Mouse (Mus musculus) hindbrain, embryonic 16.5 days (tissue): Measurements from ENCODE around the gene Mrps21. TPM values are rescaled to one million over a fixed set of nuclear protein-coding genes. Genes with fewer than 3 reads are reported as not detected.
"Not testable (repeated sequence)": the region's sequence is repeated elsewhere in the genome, so short reads cannot be mapped to it uniquely, and the experiment has no call there.

Experiments used
- ATAC-seq: fragments of 200-750 bp; cut with Nextera tagmentation; 2 replicates; pipeline ENCODE4 v1.8.0; 2017; ENCODE audit warnings: moderate TSS enrichment, moderate library complexity
- H3K27ac ChIP-seq: fragments of 300-500 bp; sonication (generic); 2 replicates; pipeline ENCODE4 v1.5.1; 2014; ENCODE audit warnings: low read depth, mild to moderate bottlenecking, control low read depth, low read length, moderate library complexity
- H3K27me3 ChIP-seq: fragments of 300-500 bp; sonication (generic); replicated peaks from 2 replicates; pipeline ENCODE4 v1.6.1; 2014; ENCODE audit warnings: low read length; ENCODE audit not compliant: control insufficient read depth, insufficient read depth
- H3K36me3 ChIP-seq: fragments of 300-500 bp; sonication (generic); 2 replicates; pipeline ENCODE4 v1.6.1; 2014; ENCODE audit warnings: mild to moderate bottlenecking, low read length, moderate library complexity, mixed read lengths; ENCODE audit not compliant: control insufficient read depth, insufficient read depth
- H3K4me1 ChIP-seq: fragments of 300-500 bp; sonication (generic); 2 replicates; pipeline ENCODE4 v1.6.1; 2014; ENCODE audit warnings: low read depth, low read length; ENCODE audit not compliant: control insufficient read depth, insufficient read depth
- H3K4me2 ChIP-seq: fragments of 300-500 bp; sonication (generic); 2 replicates; pipeline ENCODE4 v1.6.1; 2014; ENCODE audit warnings: mild to moderate bottlenecking, low read length, control low read depth, moderate library complexity
- H3K4me3 ChIP-seq: fragments of 300-500 bp; sonication (generic); 2 replicates; pipeline ENCODE4 v1.5.1; 2014; ENCODE audit warnings: mild to moderate bottlenecking, low read length, control low read depth, moderate library complexity
- H3K9ac ChIP-seq: fragments of 300-500 bp; sonication (generic); 2 replicates; pipeline ENCODE4 v1.6.1; 2014; ENCODE audit warnings: low read depth, mild to moderate bottlenecking, control low read depth, low read length, moderate library complexity
- H3K9me3 ChIP-seq: fragments of 300-500 bp; sonication (generic); 2 replicates; pipeline ENCODE4 v1.6.1; 2014; ENCODE audit warnings: mild to moderate bottlenecking, low read length, moderate library complexity; ENCODE audit not compliant: control insufficient read depth
- WGBS: fragments of 180-500 bp; shearing (Covaris S2); extraction: QIAGEN DNeasy Blood & Tissue Kit; methylation state at CpG from one replicate; pipeline ENCODE4 v1.1.7; 2014; 5-methylcytosine and 5-hydroxymethylcytosine counted together
- polyA plus RNA-seq: library from polyadenylated mRNA; unstranded; fragments of >200 nt; fragmentation: Nextera tagmentation; extraction: Ambion mirVana; gene quantifications from 2 replicates; pipeline ENCODE4 v1.2.1, GENCODE M21; 2015

Mrps21 gene
- polyA plus RNA-seq, 1 experiment from 2014 or later = 276 TPM

DNA sequence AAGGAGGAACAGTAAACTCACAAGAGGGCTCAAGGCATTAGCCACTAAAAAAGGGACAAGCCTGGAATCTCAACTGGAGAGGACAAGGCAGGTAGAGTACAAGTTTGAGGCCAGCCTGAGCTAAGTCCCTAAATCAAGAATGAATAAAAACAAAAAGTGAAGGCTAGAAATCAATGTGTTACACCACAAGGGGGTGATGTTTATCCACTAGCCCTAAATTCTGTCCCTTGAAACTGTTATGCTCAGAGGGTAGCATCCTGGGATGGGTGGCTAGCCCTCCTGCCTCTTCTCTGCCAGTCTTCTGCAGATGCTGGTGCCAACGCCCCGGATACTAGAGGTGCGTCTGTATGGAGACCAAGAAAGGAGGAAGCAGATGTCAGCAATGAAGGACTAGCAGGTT is 11.0 kb downstream of the Mrps21 start:
- Histone ChIP-seq H3K9me3 (no peaks in the 10 kb centered on the region), H3K4me3 (no peak overlapping the region), H3K36me3 (peaks cover 4% of the 10 kb centered on the region; the same call in 1 of the 2 replicates), H3K27me3 (no peaks in the 10 kb centered on the region), H3K4me1 (peaks cover 2% of the 10 kb centered on the region; the same call in 1 of the 2 replicates), H3K27ac (no peak overlapping the region), H3K9ac (no peak overlapping the region), H3K4me2 (no peak overlapping the region)
- WGBS = 90% methylated on average over 3 of the region's 3 CpGs
- ATAC-seq = no peak

DNA sequence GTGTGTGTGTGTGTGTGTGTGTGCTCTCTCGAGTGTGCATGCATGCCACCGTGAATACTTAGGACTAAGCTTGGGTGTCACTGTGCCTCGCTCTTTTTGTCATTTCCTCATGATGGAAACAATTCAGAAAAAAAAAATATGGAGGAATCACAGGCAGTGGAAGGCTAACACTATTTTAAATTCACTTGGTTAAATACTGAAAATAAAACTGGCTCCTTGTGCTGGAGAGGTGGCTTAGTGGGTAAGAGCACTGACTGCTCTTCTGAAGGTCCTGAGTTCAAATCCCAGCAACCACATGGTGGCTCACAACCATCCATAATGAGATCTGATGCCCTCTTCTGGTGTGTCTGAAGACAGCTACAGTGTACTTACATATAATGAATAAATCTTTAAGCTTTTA is 13.0 kb downstream of the Mrps21 start:
- not testable (repeated sequence) for H3K9me3 ChIP-seq, H3K27me3 ChIP-seq, H3K4me3 ChIP-seq, H3K9ac ChIP-seq, H3K27ac ChIP-seq, ATAC-seq, H3K4me1 ChIP-seq, H3K4me2 ChIP-seq, H3K36me3 ChIP-seq
- WGBS = 82% methylated on average over 3 of the region's 3 CpGs

DNA sequence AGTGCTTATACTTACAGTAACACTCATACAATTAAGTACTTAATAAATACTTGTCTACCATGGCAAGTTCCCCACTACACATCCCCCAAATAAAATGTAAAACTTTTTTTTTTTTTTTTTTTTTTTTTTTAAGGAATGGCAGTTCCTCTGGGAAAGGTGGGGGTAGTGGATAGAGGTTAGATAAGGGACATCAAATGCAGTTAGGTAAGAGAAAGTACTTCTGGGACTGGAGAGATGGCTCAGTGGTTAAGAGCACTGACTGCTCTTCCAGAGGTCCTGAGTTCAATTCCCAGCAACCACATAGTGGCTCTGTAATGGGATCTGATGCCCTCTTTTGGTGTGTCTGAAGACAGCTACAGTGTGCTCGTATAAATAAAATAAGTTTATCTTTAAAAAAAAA is 14.3 kb downstream of the Mrps21 start:
- not testable (repeated sequence) for H3K36me3 ChIP-seq, H3K9me3 ChIP-seq, ATAC-seq, H3K4me3 ChIP-seq, H3K27me3 ChIP-seq, H3K9ac ChIP-seq, H3K4me1 ChIP-seq, H3K27ac ChIP-seq, H3K4me2 ChIP-seq
- WGBS = 87% methylated on average over 1 of the region's 1 CpGs

DNA sequence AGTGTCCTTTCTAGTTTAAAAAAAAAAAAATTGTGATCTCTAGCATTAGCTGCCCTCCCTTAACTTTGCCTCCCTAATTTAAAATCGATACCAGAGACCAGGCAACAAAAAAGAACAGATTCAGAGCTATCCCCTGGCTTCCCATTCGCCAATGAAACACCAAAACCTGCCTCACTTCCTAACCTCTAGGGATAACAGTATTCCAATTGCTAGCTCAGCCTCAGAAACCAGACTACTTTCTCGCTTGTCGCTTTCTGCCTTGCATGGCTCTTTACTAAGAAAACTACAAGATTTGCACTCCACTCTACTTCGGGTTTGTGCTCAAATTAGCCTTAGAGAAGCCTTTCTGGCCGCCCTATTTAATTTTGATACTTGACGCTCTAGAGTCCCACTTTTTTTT is 15.2 kb downstream of the Mrps21 start:
- Histone ChIP-seq H3K4me1 (peaks cover 8% of the 10 kb centered on the region), H3K4me3 (peak overlapping the region; percentile 90), H3K36me3 (peaks cover 13% of the 10 kb centered on the region), H3K27me3 (no peaks in the 10 kb centered on the region), H3K27ac (peak overlapping the region; percentile 72), H3K4me2 (peak overlapping the region; percentile 71), H3K9me3 (no peaks in the 10 kb centered on the region), H3K9ac (peak overlapping the region; percentile 83)
- ATAC-seq = peak; percentile 19
- WGBS = 23% methylated on average over 7 of the region's 7 CpGs

DNA sequence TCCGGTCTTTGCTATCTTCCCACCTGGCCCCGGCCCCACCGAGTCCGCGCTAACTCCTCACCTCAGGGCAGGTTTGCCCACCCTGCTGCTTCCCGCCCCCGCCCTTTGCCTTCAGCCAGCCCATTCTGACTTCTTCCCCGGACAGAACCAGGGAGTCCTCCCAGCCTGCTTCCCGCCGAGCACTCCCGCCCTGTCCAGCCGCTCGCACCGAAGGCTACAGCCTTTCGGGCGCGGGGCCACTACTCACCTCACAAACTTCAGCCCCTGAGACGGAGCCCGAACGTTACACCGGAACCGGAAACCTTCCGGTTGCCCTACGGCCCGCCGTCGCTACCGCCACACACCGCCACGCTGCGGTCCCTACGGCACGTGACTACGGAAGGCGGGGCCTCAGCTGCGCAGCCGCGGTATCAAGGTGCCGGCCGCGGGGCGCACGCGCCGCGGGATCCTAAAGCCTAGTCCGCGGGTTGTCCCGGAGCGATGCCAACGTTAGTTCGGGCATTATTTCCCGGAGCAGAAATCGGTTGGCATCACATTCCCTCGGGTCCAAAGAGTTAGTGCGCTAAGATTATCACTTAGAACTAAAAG is 15.7 kb downstream of the Mrps21 start, which contains the start of gene Prpf3:
Prpf3 (minus strand) TSS at position 384 of the 588 bp plus-strand sequence.
- no peaks in the 10 kb centered on the region for H3K9me3 ChIP-seq
- H3K9ac ChIP-seq = peak within 1 kb of the TSS; percentile 83
- H3K4me1 ChIP-seq = peaks cover 8% of the 10 kb centered on the region
- peak within 1 kb of the TSS; percentile 80 for H3K27ac ChIP-seq
- H3K4me3 ChIP-seq = peak within 1 kb of the TSS; percentile 90
- H3K36me3 ChIP-seq = peaks cover 13% of the 10 kb centered on the region
- H3K4me2 ChIP-seq = peak within 1 kb of the TSS; percentile 71
- H3K27me3 ChIP-seq = no peaks in the 10 kb centered on the region
- ATAC-seq = peak; percentile 99
- 0% methylated on average over 56 of the region's 56 CpGs for WGBS

DNA sequence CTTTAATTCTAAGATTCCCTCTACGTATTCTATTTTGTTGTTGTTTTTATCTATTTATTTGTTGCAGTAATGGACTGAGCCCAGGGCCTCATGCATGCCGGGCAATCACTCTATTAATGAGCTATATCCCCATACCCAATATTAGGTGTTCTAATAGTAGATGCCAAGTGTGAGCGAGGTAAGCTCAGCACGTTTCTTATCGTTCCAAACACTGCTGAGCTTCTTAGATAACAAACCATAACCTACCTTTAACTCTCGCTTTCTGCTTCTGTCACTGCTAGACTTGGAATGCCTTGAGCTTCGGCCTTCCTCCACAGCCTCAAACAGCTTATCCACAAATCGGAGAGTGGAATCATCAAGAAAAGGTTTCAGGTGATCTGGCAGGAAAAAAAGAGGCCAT is 20.0 kb downstream of the Mrps21 start:
- no peaks in the 10 kb centered on the region for H3K9me3 ChIP-seq
- no peaks in the 10 kb centered on the region for H3K27me3 ChIP-seq
- no peak overlapping the region for H3K4me3 ChIP-seq
- peaks cover 8% of the 10 kb centered on the region for H3K4me1 ChIP-seq
- H3K27ac ChIP-seq = no peak overlapping the region
- H3K9ac ChIP-seq = no peak overlapping the region
- no peak for ATAC-seq
- H3K4me2 ChIP-seq = no peak overlapping the region
- WGBS = 96% methylated on average over 8 of the region's 8 CpGs
- peaks cover 27% of the 10 kb centered on the region for H3K36me3 ChIP-seq

DNA sequence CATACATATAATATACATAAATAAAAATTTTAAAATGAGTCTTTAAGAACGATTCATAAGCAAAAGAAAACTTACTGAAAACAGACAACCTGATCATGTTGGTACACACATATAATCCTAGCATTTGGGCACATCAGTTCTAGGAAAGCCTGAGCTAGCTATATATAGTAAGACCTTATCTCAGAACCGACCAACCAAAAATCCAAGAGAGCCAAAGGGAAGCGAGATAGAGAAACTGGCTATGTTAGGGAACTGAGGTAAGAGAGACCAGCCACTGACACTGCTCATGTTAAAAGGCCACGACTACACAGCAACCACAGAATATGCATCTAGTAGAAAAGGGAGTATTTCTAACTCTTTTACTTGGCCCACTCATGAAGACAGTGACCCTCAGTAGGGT is 20.7 kb downstream of the Mrps21 start:
- Histone ChIP-seq H3K9me3 (no peaks in the 10 kb centered on the region), H3K4me2 (no peak overlapping the region), H3K27ac (no peak overlapping the region), H3K27me3 (no peaks in the 10 kb centered on the region), H3K4me1 (peaks cover 6% of the 10 kb centered on the region), H3K4me3 (no peak overlapping the region), H3K9ac (no peak overlapping the region), H3K36me3 (peaks cover 32% of the 10 kb centered on the region)
- ATAC-seq = no peak
- 91% methylated on average over 4 of the region's 4 CpGs for WGBS

DNA sequence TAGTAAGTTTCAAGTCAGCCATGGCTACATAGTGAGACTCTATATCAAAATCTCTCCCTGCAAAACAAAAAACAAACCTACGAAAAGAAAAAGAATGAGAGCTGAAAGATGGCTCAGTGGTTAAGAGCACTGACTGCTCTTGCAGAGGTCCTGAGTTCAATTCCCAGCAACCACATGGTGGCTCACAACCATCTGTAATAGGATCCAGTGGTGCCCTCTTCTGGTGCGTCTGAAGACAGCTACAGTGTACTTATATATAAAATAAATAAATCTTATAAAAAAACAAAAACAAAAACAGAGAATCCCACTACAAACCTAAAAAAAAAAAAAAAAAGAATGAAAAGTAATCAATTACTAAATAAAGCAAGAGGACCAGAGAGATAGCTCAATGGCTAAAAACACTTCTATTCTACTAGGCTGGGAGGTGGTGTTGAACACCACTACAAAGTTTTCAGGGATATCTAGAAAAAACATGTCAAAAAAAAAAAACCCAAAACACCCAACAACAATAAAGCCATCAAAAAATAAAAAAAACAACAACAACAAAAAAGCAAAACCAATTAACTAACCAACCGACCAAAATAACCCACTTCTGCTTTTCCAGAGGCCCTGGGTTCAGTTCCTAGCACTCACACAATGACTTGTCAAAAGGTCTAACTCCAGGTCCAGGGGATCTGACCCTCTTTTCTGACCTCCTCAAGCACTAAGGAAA is 28.7 kb downstream of the Mrps21 start:
- Histone ChIP-seq H3K4me3 (no peak overlapping the region), H3K9ac (no peak overlapping the region), H3K27ac (no peak overlapping the region), H3K9me3 (no peaks in the 10 kb centered on the region), H3K4me2 (no peak overlapping the region), H3K36me3 (peaks cover 44% of the 10 kb centered on the region), H3K27me3 (no peaks in the 10 kb centered on the region), H3K4me1 (no peaks in the 10 kb centered on the region)
- WGBS = 88% methylated on average over 3 of the region's 3 CpGs
- ATAC-seq = no peak

DNA sequence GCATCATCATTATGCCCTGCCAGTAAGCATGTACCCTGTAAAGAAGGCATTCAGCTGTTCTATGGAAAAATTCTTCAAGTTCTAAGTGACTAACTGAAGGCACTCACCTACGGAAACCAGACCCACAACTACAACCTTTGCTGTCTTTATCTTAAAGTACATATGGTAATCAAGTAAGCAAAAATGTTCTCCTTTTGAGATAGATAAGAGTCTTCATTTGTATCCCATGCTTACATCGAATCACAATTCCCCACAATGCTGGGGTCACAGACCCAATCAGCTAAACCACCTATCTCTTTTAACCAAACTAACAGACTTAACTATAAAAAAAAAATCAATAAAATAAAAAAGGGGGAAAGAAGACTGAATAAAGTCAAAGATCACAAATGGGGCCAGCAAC is 32.1 kb downstream of the Mrps21 start:
- Histone ChIP-seq H3K4me1 (no peaks in the 10 kb centered on the region), H3K9ac (no peak overlapping the region), H3K4me2 (no peak overlapping the region), H3K27me3 (no peaks in the 10 kb centered on the region), H3K4me3 (no peak overlapping the region), H3K9me3 (no peaks in the 10 kb centered on the region), H3K36me3 (peaks cover 37% of the 10 kb centered on the region), H3K27ac (no peak overlapping the region)
- no peak for ATAC-seq
- WGBS = 96% methylated on average over 2 of the region's 2 CpGs
